Mouse (Mus musculus): ENCODE measurements around the gene Adamtsl3. TPM values are rescaled to one million over a fixed set of nuclear protein-coding genes. Genes with fewer than 3 reads are reported as not detected.

Adamtsl3 gene
- polyA plus RNA-seq, 1 experiment from 2014 or later = 1.3 TPM

DNA sequence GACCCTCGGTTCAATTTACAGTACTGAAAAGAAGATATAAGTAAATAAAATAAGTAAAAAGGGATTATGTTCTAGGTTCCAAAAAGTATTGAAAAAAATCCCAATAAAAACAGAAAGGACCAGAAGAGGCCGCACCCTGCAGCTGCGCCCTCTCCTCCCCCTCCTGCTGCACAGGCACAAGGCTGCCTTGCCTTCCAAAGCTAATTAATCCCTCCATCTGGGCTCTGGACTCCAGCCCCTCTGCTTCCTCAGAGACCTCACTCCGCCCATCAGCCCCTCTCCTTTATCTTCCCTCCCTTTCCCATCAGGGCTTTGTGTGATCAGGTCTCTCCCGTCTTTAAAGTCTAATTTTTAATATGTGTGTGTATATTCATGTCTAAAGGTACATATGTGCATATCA, 149.3 kb downstream of the Adamtsl3 start:
- H3K27me3 ChIP-seq (replicated peaks) = no peaks in the 10 kb centered on the region
- no peaks in the 10 kb centered on the region for H3K36me3 ChIP-seq
- 40% methylated on average over 5 of the region's 5 CpGs for WGBS
- no peak overlapping the region for H3K4me2 ChIP-seq
- peaks cover 5% of the 10 kb centered on the region; the same call in 1 of the 2 replicates for H3K4me1 ChIP-seq
- H3K4me3 ChIP-seq (replicated peaks) = no peak overlapping the region
- H3K9ac ChIP-seq = no peak overlapping the region
- ATAC-seq (ENCODE audit: insufficient read depth, low FRiP score, low read depth) = no peak; the same call in 1 of the 2 replicates
- no peak overlapping the region for H3K27ac ChIP-seq
- no peaks in the 10 kb centered on the region for H3K9me3 ChIP-seq

DNA sequence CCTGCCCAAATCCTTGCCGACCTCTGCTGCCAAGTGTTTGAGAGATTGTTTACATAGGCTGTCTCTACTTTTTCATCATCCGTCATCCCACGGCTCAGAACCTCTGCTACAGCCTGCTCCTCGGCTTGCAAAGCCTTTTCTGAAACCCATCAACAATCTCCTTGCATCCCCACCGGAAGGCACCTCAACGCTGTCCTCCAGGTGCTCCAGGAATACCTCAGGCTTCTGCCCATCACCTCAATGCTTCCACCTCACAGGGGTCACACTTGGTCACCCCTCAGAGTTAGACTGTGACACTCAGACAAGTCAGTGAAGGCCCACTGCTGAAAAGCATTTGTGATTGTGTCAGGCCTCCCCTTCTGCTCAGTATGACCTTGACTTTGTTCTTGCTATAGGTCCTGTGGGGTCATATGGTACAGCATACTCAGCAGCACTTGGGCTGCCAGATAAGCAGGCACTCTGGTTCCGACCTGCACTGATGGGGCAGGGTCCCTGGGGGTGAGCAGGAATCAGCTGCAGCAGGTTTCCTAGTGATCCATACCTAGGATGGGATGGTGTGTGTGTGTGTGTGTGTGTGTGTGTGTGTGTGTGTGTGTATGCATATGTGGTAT, 150.0 kb downstream of the Adamtsl3 start:
- no peak overlapping the region for H3K9ac ChIP-seq
- no peaks in the 10 kb centered on the region for H3K36me3 ChIP-seq
- H3K4me3 ChIP-seq (replicated peaks) = no peak overlapping the region
- peaks cover 5% of the 10 kb centered on the region; the same call in 1 of the 2 replicates for H3K4me1 ChIP-seq
- no peak overlapping the region for H3K27ac ChIP-seq
- 28% methylated on average over 7 of the region's 7 CpGs for WGBS
- no peak; the same call in 1 of the 2 replicates for ATAC-seq (ENCODE audit: insufficient read depth, low FRiP score, low read depth)
- H3K9me3 ChIP-seq = no peaks in the 10 kb centered on the region
- no peak overlapping the region for H3K4me2 ChIP-seq
- no peaks in the 10 kb centered on the region for H3K27me3 ChIP-seq (replicated peaks)

DNA sequence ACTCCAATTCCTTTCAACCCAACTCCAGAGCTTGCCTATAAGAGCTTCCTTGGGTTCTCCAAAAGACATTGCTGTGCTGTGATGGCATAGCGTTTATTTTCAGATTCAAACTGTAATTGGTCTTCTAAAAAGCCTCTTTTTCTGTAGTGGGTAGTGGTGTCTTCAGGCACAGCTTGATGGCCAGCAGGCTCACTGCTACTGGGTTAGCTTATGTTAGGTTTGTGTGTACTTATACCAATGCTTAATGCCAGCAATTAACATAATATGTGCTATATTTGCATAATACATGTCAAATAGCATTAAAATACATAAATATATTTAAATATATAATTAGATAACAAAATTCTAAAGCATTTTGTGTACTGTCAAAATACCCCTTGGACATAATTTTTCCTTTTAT, 155.5 kb downstream of the Adamtsl3 start:
- Histone ChIP-seq H3K9ac (no peak overlapping the region), H3K27ac (no peak overlapping the region), H3K9me3 (no peaks in the 10 kb centered on the region), H3K4me1 (no peaks in the 10 kb centered on the region), H3K36me3 (no peaks in the 10 kb centered on the region), H3K4me2 (no peak overlapping the region), H3K27me3 (replicated peaks) (no peaks in the 10 kb centered on the region), H3K4me3 (replicated peaks) (no peak overlapping the region)
- 69% methylated on average over 1 of the region's 1 CpGs for WGBS
- no peak for ATAC-seq (ENCODE audit: insufficient read depth, low FRiP score, low read depth)

DNA sequence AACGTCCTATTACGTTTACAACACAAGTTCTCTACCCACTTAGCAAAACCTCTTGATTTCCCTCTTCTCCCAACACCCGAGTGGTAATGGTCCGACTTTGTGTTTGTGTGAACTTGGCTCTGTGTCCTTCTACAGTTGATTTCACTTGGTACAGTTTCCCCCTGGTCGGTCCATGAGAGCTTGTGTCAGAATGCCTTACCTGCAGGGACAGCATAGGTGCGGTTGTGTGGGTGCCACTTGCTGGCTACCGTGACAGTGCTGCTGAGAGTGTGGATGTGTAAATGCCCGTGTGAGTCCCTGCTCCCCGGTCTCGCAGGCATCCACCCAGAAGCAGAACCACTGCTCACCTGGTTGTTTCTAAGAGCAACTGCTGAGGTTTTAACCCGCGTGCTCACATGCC, 157.4 kb downstream of the Adamtsl3 start:
- Histone ChIP-seq H3K4me2 (no peak overlapping the region), H3K4me3 (replicated peaks) (no peak overlapping the region), H3K4me1 (no peaks in the 10 kb centered on the region), H3K27ac (no peak overlapping the region), H3K9me3 (no peaks in the 10 kb centered on the region), H3K27me3 (replicated peaks) (no peaks in the 10 kb centered on the region), H3K36me3 (no peaks in the 10 kb centered on the region), H3K9ac (no peak overlapping the region)
- 90% methylated on average over 12 of the region's 12 CpGs for WGBS
- ATAC-seq (ENCODE audit: insufficient read depth, low FRiP score, low read depth) = no peak

DNA sequence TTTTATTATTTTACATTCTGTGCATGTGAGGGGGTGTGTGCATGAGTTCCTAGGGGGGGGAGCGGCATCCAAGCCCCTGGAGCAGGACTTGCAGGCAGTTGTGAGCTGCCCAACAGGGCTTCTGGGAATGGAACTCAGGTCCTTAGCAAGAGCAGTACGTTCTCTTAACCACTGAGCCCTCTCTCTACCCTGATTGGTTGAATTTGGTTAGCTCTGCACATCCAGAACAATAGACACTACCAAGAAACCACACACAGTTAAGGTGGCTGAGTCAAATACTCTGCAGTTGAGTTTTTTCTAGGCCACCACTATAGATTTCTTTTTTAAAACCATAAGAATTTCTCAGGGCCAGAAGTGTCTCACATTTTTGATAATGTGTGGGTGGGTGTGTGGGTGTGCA, 158.7 kb downstream of the Adamtsl3 start:
- WGBS = 80% methylated on average over 2 of the region's 2 CpGs
- H3K4me2 ChIP-seq = no peak overlapping the region
- H3K4me1 ChIP-seq = no peaks in the 10 kb centered on the region
- no peaks in the 10 kb centered on the region for H3K9me3 ChIP-seq
- no peak overlapping the region for H3K9ac ChIP-seq
- no peak overlapping the region for H3K4me3 ChIP-seq (replicated peaks)
- H3K27me3 ChIP-seq (replicated peaks) = no peaks in the 10 kb centered on the region
- no peak for ATAC-seq (ENCODE audit: insufficient read depth, low FRiP score, low read depth)
- H3K36me3 ChIP-seq = no peaks in the 10 kb centered on the region
- no peak overlapping the region for H3K27ac ChIP-seq

DNA sequence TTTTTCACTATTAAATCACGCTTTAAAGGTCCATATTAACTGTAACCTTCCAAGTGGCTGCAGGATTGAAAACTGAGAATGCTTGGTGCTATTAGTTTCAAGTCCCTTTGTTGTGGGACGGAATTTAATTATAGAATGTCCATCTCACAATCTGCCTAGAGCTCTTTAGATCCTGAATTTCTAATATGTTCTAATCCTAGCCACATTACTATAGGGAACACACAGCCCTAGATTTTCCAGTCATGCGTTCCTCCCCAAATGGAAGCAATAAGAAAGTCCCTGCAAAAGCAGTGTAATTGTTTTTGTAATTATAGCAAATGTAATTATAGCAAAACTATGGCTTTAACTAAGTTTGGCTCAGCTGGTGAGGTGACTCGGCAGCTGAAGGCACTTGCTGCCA, 161.6 kb downstream of the Adamtsl3 start:
- WGBS = 76% methylated on average over 4 of the region's 4 CpGs
- no peaks in the 10 kb centered on the region for H3K36me3 ChIP-seq
- H3K27me3 ChIP-seq (replicated peaks) = no peaks in the 10 kb centered on the region
- no peak overlapping the region for H3K27ac ChIP-seq
- H3K9me3 ChIP-seq = no peaks in the 10 kb centered on the region
- no peak for ATAC-seq (ENCODE audit: insufficient read depth, low FRiP score, low read depth)
- no peak overlapping the region for H3K4me2 ChIP-seq
- no peak overlapping the region for H3K9ac ChIP-seq
- H3K4me3 ChIP-seq (replicated peaks) = no peak overlapping the region
- no peaks in the 10 kb centered on the region for H3K4me1 ChIP-seq

- Histone ChIP-seq H3K4me2 (no peak overlapping the region), H3K9ac (no peak overlapping the region), H3K4me1 (no peaks in the 10 kb centered on the region), H3K27me3 (replicated peaks) (no peaks in the 10 kb centered on the region), H3K9me3 (no peaks in the 10 kb centered on the region), H3K4me3 (replicated peaks) (no peak overlapping the region), H3K36me3 (no peaks in the 10 kb centered on the region), H3K27ac (no peak overlapping the region)
- ATAC-seq (ENCODE audit: insufficient read depth, low FRiP score, low read depth) = no peak
- 78% methylated on average over 6 of the region's 6 CpGs for WGBS
Observed at GRCm38 (mm10) chr7:82501306-82501705, 165.8 kb downstream of the Adamtsl3 start.

- ATAC-seq (ENCODE audit: insufficient read depth, low FRiP score, low read depth) = no peak; the same call in 1 of the 2 replicates
- H3K27ac ChIP-seq = no peak overlapping the region
- WGBS = 32% methylated on average over 5 of the region's 5 CpGs
Observed at GRCm38 (mm10) chr7:82502511-82502910, 167.0 kb downstream of the Adamtsl3 start.

DNA sequence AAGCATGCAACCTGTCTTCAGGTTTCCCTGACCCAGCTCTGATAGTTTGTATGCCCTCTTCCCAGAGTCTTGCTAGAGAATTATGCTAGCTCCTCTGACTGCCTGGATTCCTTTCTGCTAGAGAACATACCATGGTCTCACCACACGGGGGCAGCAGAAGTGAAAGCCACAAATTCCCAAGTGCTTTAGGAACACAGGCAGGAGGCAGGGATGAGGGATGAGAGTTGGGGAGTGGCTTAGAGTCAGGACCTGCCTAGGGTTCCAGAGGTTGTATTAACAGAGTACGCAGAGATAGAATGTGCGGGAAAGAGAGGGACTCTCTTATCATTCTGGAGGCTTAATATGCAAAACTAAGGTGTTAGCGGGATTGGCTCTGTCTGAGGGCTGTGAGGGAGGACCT, 168.6 kb downstream of the Adamtsl3 start:
- Histone ChIP-seq H3K9ac (no peak overlapping the region), H3K4me2 (no peak overlapping the region), H3K36me3 (no peaks in the 10 kb centered on the region), H3K9me3 (no peaks in the 10 kb centered on the region), H3K4me1 (no peaks in the 10 kb centered on the region), H3K27me3 (replicated peaks) (no peaks in the 10 kb centered on the region), H3K4me3 (replicated peaks) (no peak overlapping the region), H3K27ac (no peak overlapping the region)
- no peak for ATAC-seq (ENCODE audit: insufficient read depth, low FRiP score, low read depth)
- WGBS = 24% methylated on average over 4 of the region's 4 CpGs

More at GRCm38 (mm10) chr7:82502511-82502910, 167.0 kb downstream of the Adamtsl3 start:
- Histone ChIP-seq H3K4me3 (replicated peaks) (no peak overlapping the region), H3K27me3 (replicated peaks) (no peaks in the 10 kb centered on the region), H3K4me2 (no peak overlapping the region), H3K9ac (no peak overlapping the region), H3K9me3 (no peaks in the 10 kb centered on the region), H3K4me1 (no peaks in the 10 kb centered on the region), H3K36me3 (no peaks in the 10 kb centered on the region)

DNA sequence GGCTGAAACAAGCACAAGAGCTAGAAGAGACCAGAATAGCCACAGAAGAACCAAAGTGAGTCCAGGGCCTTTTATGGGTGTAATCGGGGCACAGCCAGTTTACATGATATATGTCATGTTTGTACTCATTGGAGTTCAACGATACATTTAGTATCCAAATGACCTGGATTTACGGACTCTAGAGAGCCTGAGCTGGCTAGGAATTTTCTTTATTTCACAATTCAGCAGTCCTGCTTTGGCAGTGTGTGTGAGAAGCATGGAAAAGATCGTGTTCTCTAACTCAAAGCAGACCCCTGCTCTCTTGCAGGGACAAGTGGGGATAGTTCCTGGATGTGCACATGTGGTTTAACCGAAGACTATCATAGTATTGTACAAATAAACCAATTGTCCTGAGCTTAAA, 195.1 kb downstream of the Adamtsl3 start:
- ATAC-seq (ENCODE audit: insufficient read depth, low FRiP score, low read depth) = no peak

GRCm38 (mm10) chr7:82531376-82531775, 195.9 kb downstream of the Adamtsl3 start:
- Histone ChIP-seq H3K4me2 (no peak overlapping the region), H3K4me1 (peaks cover 13% of the 10 kb centered on the region), H3K9ac (no peak overlapping the region), H3K4me3 (replicated peaks) (no peak overlapping the region), H3K27me3 (replicated peaks) (no peaks in the 10 kb centered on the region), H3K27ac (no peak overlapping the region), H3K9me3 (no peaks in the 10 kb centered on the region), H3K36me3 (no peaks in the 10 kb centered on the region)
- ATAC-seq (ENCODE audit: insufficient read depth, low FRiP score, low read depth) = no peak
- 77% methylated on average over 7 of the region's 7 CpGs for WGBS

More for the DNA sequence above, 195.1 kb downstream of the Adamtsl3 start:
- Histone ChIP-seq H3K4me2 (no peak overlapping the region), H3K4me1 (peaks cover 13% of the 10 kb centered on the region), H3K4me3 (replicated peaks) (no peak overlapping the region), H3K36me3 (no peaks in the 10 kb centered on the region), H3K27me3 (replicated peaks) (no peaks in the 10 kb centered on the region), H3K27ac (no peak overlapping the region), H3K9ac (no peak overlapping the region), H3K9me3 (no peaks in the 10 kb centered on the region)
- WGBS = 59% methylated on average over 5 of the region's 5 CpGs

GRCm38 (mm10) chr7:82533188-82533587, 197.7 kb downstream of the Adamtsl3 start:
- WGBS = 71% methylated on average over 4 of the region's 4 CpGs
- Histone ChIP-seq H3K9me3 (no peaks in the 10 kb centered on the region), H3K27ac (no peak overlapping the region), H3K4me1 (peaks cover 13% of the 10 kb centered on the region), H3K27me3 (replicated peaks) (no peaks in the 10 kb centered on the region), H3K36me3 (no peaks in the 10 kb centered on the region), H3K4me3 (replicated peaks) (no peak overlapping the region), H3K9ac (no peak overlapping the region), H3K4me2 (no peak overlapping the region)
- no peak for ATAC-seq (ENCODE audit: insufficient read depth, low FRiP score, low read depth)

All from stomach, embryonic 15.5 days (tissue).